Mouse (Mus musculus) megakaryocyte, embryonic 14.5 days (primary cell): ENCODE data around the gene Dpp8.

Experiments used
- FLI1 ChIP-seq: IDR thresholded peaks from 2 replicates; pipeline ENCODE4 v1.6.1; 2012; ENCODE audit warnings: low read length, inconsistent platforms, mixed read lengths
- GATA1 ChIP-seq: IDR thresholded peaks from 3 replicates; pipeline ENCODE4 v1.6.1; 2012; ENCODE audit warnings: mixed read lengths, low read length, inconsistent platforms, borderline replicate concordance

GRCm38 (mm10) chr9:65016241-65016977 lies 15.8 kb upstream of the Dpp8 start:
- no peak for TF ChIP-seq GATA1
- TF ChIP-seq FLI1 = no peak
